Mouse (Mus musculus): ENCODE measurements around the gene Satb1.

DNA sequence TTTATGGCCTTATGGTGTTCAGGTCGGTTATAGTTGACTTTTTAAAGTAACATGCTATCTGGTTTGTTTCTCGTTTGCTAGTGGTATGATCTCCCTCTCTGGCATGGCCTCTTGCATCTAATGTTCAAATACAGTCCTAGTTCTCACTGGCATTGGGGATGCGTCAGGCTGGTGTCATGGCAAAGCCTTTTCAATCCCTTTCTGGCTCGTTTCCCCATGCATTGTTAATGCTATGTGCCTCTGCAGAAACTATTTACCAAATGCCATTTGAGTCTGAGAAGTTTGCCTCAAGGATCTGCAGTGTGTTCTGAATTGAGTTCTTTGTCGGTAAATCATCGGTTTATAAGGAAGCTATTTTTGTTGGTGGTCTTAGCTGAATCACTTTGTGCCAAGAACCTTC lies 137.4 kb downstream of the Satb1 start:
- no peak for TF ChIP-seq POLR2A (IDR thresholded peaks at IDR 0.05; ENCODE audit: low read depth, low read length)
- TF ChIP-seq CTCF (IDR thresholded peaks at IDR 0.05; ENCODE audit: extremely low read depth, insufficient read depth, insufficient read length, insufficient replicate concordance): no peak
